Mouse (Mus musculus) megakaryocyte, embryonic 14.5 days (primary cell): ENCODE results near the gene Tmem107.

ENCODE experiments used
- FLI1 ChIP-seq: IDR thresholded peaks from 2 replicates; pipeline ENCODE4 v1.6.1; 2012; ENCODE audit warnings: low read length, inconsistent platforms, mixed read lengths
- GATA1 ChIP-seq: IDR thresholded peaks from 3 replicates; pipeline ENCODE4 v1.6.1; 2012; ENCODE audit warnings: mixed read lengths, low read length, inconsistent platforms, borderline replicate concordance

GRCm38 (mm10) chr11:69108223-69108622, 37.6 kb downstream of the Tmem107 start:
- TF ChIP-seq GATA1 (no peak), FLI1 (no peak)
